Mouse (Mus musculus) hindbrain, embryonic 14.5 days (tissue): ENCODE measurements around the gene Sema3c. TPM values are rescaled to one million over a fixed set of nuclear protein-coding genes. Genes with fewer than 3 reads are reported as not detected.
"Not testable (repeated sequence)": the region's sequence is repeated elsewhere in the genome, so short reads cannot be mapped to it uniquely, and the experiment has no call there.

Source experiments
- ATAC-seq: fragments of 200-750 bp; cut with Nextera tagmentation; 2 replicates; pipeline ENCODE4 v1.8.0; 2017; ENCODE audit warnings: moderate number of reproducible peaks, mild to moderate bottlenecking, moderate TSS enrichment, moderate library complexity; ENCODE audit not compliant: low FRiP score
- DNase-seq: peaks from one replicate; pipeline ENCODE4 v3.0.0-alpha.2; 2015; ENCODE audit warnings: low spot score
- H3K27ac ChIP-seq: fragments of 300-500 bp; sonication (generic); 2 replicates; pipeline ENCODE4 v1.5.1; 2014; ENCODE audit warnings: mild to moderate bottlenecking, moderate library complexity
- H3K27me3 ChIP-seq: fragments of 300-500 bp; sonication (generic); 2 replicates; pipeline ENCODE4 v1.6.1; 2014; ENCODE audit warnings: mild to moderate bottlenecking, low read length, mixed read lengths; ENCODE audit not compliant: control insufficient read depth, insufficient read depth
- H3K36me3 ChIP-seq: fragments of 300-500 bp; sonication (generic); replicated peaks from 2 replicates; pipeline ENCODE4 v1.6.1; 2014; ENCODE audit not compliant: control insufficient read depth, insufficient read depth
- H3K4me1 ChIP-seq: fragments of 300-500 bp; sonication (generic); replicated peaks from 2 replicates; pipeline ENCODE4 v1.6.1; 2014; ENCODE audit warnings: antibody characterized with exemption, low read length, mixed read lengths; ENCODE audit not compliant: control insufficient read depth, insufficient read depth
- H3K4me2 ChIP-seq: fragments of 300-500 bp; sonication (generic); replicated peaks from 2 replicates; pipeline ENCODE4 v1.6.1; 2014; ENCODE audit warnings: mild to moderate bottlenecking, moderate library complexity
- H3K4me3 ChIP-seq: fragments of 300-500 bp; sonication (generic); replicated peaks from 2 replicates; pipeline ENCODE4 v1.5.1; 2014; ENCODE audit warnings: mild to moderate bottlenecking, low read length
- H3K9ac ChIP-seq: fragments of 300-500 bp; sonication (generic); 2 replicates; pipeline ENCODE4 v1.6.1; 2014
- H3K9me3 ChIP-seq: fragments of 300-500 bp; sonication (generic); 2 replicates; pipeline ENCODE4 v1.6.1; 2016; ENCODE audit warnings: low read length; ENCODE audit not compliant: control insufficient read depth
- WGBS: fragments of 180-500 bp; shearing (Covaris S2); extraction: QIAGEN DNeasy Blood & Tissue Kit; methylation state at CpG from one replicate; pipeline ENCODE4 v1.1.7; 2014; 5-methylcytosine and 5-hydroxymethylcytosine counted together
- polyA plus RNA-seq: library from polyadenylated mRNA; unstranded; fragments of >200 nt; fragmentation: Nextera tagmentation; extraction: Ambion mirVana; gene quantifications from 2 replicates; pipeline ENCODE4 v1.2.1, GENCODE M21; 2014

The Sema3c gene
- 22.0 and 25.8 TPM in 2 replicates for polyA plus RNA-seq

- H3K9me3 ChIP-seq, result no peaks in the 10 kb centered on the region
- peaks cover 3% of the 10 kb centered on the region for H3K4me1 ChIP-seq
- peaks cover 6% of the 10 kb centered on the region for H3K27me3 ChIP-seq
- peak; percentile 61 for DNase-seq
- H3K4me2 ChIP-seq, result peak within 1 kb of the TSS; percentile 95
- H3K36me3 ChIP-seq, result no peaks in the 10 kb centered on the region
- peak within 1 kb of the TSS; percentile 43; the same call in 1 of the 2 replicates for H3K27ac ChIP-seq
- peak within 1 kb of the TSS; percentile 76 for H3K4me3 ChIP-seq
- H3K9ac ChIP-seq, result peak within 1 kb of the TSS; percentile 68
- ATAC-seq, result peak; percentile 28
- 1% methylated on average over 16 of the region's 16 CpGs for WGBS
Observed at GRCm38 (mm10) chr5:17573694-17574380, at the start of gene Sema3c. Sema3c (plus strand) TSS chr5:17574281.

DNA sequence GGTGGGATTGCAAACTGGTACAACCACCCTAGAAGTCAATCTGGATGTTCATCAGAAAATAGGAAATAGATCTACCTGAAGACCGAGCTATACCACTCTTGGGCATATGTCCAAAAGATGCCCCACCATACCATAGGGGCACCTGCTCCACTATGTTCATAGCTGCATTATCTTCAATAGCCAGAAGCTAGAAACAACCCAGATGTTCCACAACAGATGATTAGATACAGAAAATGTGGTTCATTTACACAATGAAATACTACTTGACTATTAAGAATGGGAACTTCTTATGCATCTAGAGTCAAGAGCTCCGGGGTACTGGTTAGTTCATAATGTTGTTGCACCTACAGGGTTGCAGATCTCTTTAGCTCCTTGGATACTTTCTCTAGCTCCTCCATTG, 42.9 kb upstream of the Sema3c start:
- not testable (repeated sequence) for H3K27me3 ChIP-seq, H3K27ac ChIP-seq, H3K36me3 ChIP-seq, DNase-seq, H3K4me3 ChIP-seq, ATAC-seq, H3K4me2 ChIP-seq, H3K9ac ChIP-seq, H3K9me3 ChIP-seq, H3K4me1 ChIP-seq
- WGBS, result 95% methylated on average over 2 of the region's 2 CpGs

- no peaks in the 10 kb centered on the region for H3K36me3 ChIP-seq
- no peak for DNase-seq
- no peaks in the 10 kb centered on the region for H3K9me3 ChIP-seq
- H3K27ac ChIP-seq, result no peak overlapping the region
- WGBS, result 85% methylated on average over 4 of the region's 4 CpGs
- no peaks in the 10 kb centered on the region for H3K4me1 ChIP-seq
- no peak overlapping the region for H3K4me3 ChIP-seq
- no peak overlapping the region for H3K9ac ChIP-seq
- no peak overlapping the region for H3K4me2 ChIP-seq
- ATAC-seq, result no peak
- no peaks in the 10 kb centered on the region for H3K27me3 ChIP-seq
Observed at GRCm38 (mm10) chr5:17543141-17543540, 30.9 kb upstream of the Sema3c start.

DNA sequence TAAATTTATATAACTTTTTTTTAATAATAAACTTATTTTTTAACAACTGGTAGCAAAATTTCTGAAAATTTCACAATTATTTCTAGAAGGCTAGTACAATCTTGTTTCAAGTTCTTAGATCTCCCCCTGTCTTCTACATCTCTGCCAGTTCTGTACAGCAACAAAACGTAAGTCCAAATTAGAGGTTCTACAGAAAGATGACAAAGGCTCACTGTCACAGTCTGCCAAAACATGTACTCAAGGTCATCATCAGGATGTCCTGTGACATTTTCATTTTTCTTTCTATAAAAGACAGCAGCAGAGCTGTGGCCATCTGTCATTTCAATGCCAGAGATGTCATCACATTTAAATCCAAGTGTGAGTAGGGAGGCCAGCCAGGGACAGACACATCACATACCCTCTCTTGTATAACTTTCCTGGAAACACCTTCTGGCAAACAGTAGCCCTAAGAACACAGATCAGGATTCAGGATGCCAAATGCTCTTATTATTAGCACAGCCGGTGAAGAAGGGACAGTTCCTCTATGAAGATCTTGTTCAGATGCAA, 29.1 kb upstream of the Sema3c start:
- DNase-seq (no peak), ATAC-seq (no peak)
- Histone ChIP-seq H3K36me3 (no peaks in the 10 kb centered on the region), H3K4me3 (no peak overlapping the region), H3K27me3 (no peaks in the 10 kb centered on the region), H3K9ac (no peak overlapping the region), H3K4me2 (no peak overlapping the region), H3K27ac (no peak overlapping the region), H3K9me3 (no peaks in the 10 kb centered on the region), H3K4me1 (no peaks in the 10 kb centered on the region)
- 89% methylated on average over 2 of the region's 2 CpGs for WGBS

- DNase-seq (no peak), ATAC-seq (no peak)
- Histone ChIP-seq H3K9ac (no peak overlapping the region), H3K4me1 (peaks cover 3% of the 10 kb centered on the region; the same call in 1 of the 2 replicates), H3K27me3 (no peaks in the 10 kb centered on the region), H3K27ac (no peak overlapping the region), H3K9me3 (no peaks in the 10 kb centered on the region), H3K4me3 (no peak overlapping the region), H3K4me2 (no peak overlapping the region), H3K36me3 (no peaks in the 10 kb centered on the region)
- WGBS, result 43% methylated on average over 3 of the region's 3 CpGs
Observed at GRCm38 (mm10) chr5:17551693-17552092, 22.4 kb upstream of the Sema3c start.

DNA sequence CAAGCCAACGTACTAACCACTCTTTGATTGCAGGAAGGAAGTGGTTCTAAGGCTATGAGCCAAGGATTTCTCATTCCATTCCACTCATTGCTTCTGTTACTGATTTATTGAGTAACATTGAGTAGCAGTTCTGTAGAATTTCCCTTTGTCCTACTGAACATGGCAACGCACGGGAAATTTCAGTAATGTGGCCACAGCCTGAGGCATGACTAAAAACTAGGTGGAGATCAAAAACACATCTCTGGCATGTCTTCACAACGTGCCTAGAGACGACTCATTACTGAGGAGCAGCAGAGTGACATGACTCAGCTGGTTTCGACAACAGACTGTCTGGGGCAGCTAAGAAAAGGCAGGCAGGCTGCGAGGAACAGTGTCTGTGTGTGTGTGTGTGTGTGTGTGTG, 18.0 kb upstream of the Sema3c start:
- H3K27ac ChIP-seq, result no peak overlapping the region
- H3K4me1 ChIP-seq, result peaks cover 3% of the 10 kb centered on the region; the same call in 1 of the 2 replicates
- DNase-seq (no peak), ATAC-seq (peak; percentile 70; the same call in 1 of the 2 replicates)
- no peak overlapping the region for H3K4me3 ChIP-seq
- H3K36me3 ChIP-seq, result no peaks in the 10 kb centered on the region
- H3K4me2 ChIP-seq, result 0 out of 2 replicates have a peak overlapping the region, but pooled peaks have one; percentile 6
- WGBS, result 35% methylated on average over 7 of the region's 7 CpGs
- no peaks in the 10 kb centered on the region for H3K9me3 ChIP-seq
- H3K9ac ChIP-seq, result no peak overlapping the region
- H3K27me3 ChIP-seq, result no peaks in the 10 kb centered on the region

DNA sequence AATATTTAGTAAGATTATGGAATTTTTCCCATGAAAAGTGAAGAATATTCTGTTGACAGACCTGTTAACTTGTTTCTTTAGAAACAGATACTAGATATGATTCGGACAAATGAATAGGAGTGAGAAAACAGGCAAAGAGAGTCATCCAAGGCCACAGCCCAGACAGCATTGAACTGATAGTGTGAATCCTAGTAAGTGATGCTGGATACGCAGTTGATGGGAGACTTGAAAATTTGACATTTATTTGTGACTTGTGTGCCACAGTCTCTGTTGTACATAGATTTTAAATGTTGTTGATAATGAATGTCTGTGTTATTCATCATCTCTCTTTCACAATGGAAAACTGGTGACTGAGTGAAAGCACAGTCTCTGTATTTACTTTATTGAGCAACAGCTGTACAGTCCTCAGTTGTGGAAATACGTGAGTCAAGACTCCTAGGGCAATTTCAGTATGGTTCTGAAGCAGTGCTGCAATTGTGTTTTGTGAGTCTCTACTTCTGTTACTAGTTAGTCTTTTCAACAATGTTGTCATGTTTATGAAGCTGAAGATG, 17.3 kb upstream of the Sema3c start:
- Histone ChIP-seq H3K9ac (no peak overlapping the region), H3K9me3 (no peaks in the 10 kb centered on the region), H3K27ac (no peak overlapping the region), H3K4me3 (no peak overlapping the region), H3K4me1 (peaks cover 3% of the 10 kb centered on the region; the same call in 1 of the 2 replicates), H3K36me3 (no peaks in the 10 kb centered on the region), H3K4me2 (no peak overlapping the region), H3K27me3 (no peaks in the 10 kb centered on the region)
- no peak for ATAC-seq
- DNase-seq, result no peak
- 88% methylated on average over 3 of the region's 3 CpGs for WGBS

- Histone ChIP-seq H3K27me3 (peaks cover 6% of the 10 kb centered on the region), H3K4me1 (peaks cover 3% of the 10 kb centered on the region), H3K36me3 (no peaks in the 10 kb centered on the region), H3K9me3 (no peaks in the 10 kb centered on the region), H3K9ac (no peak overlapping the region), H3K4me2 (no peak overlapping the region), H3K27ac (no peak overlapping the region), H3K4me3 (no peak overlapping the region)
- DNase-seq (no peak), ATAC-seq (no peak)
- whole genome bisulfite sequencing, result 94% methylated on average over 6 of the region's 6 CpGs
Observed at GRCm38 (mm10) chr5:17571571-17571970, 2.5 kb upstream of the Sema3c start.

- H3K9me3 ChIP-seq, result no peaks in the 10 kb centered on the region
- peak overlapping the region; percentile 43; the same call in 1 of the 2 replicates for H3K27ac ChIP-seq
- DNase-seq (peak; percentile 58), ATAC-seq (peak; percentile 91)
- peaks cover 6% of the 10 kb centered on the region for H3K27me3 ChIP-seq
- H3K36me3 ChIP-seq, result no peaks in the 10 kb centered on the region
- under 1% methylated on average over 52 of the region's 59 CpGs for WGBS
- H3K4me3 ChIP-seq, result peak overlapping the region; percentile 76
- H3K9ac ChIP-seq, result peak overlapping the region; percentile 68
- H3K4me2 ChIP-seq, result peak overlapping the region; percentile 95
- peaks cover 3% of the 10 kb centered on the region for H3K4me1 ChIP-seq
Observed at GRCm38 (mm10) chr5:17574413-17575182, 517 bp downstream of the Sema3c start.
